Mouse (Mus musculus) erythroid progenitor cell, adult 5-6 weeks (primary cell): ENCODE results near the gene H2afx. TPM values are rescaled to one million over a fixed set of nuclear protein-coding genes. Genes with fewer than 3 reads are reported as not detected.
"Not testable (repeated sequence)": the region's sequence is repeated elsewhere in the genome, so short reads cannot be mapped to it uniquely, and the experiment has no call there.

Experiments used
- ATAC-seq: replicated peaks from 2 replicates; pipeline ENCODE4 v1.8.0; 2016; ENCODE audit warnings: moderate number of reproducible peaks, mild to moderate bottlenecking, moderate TSS enrichment, inconsistent platforms; ENCODE audit not compliant: poor library complexity, low FRiP score, severe bottlenecking
- total RNA-seq, 2 experiments: library from RNA; stranded (forward) in 1 of 2; stranded (reverse) in 1 of 2; fragments of 150-400 nt in 1 of 2; fragments of 186-747, 209-891 nt in 1 of 2; gene quantifications; 2 replicates each; pipeline versions ENCODE4 v1.2.3 to v1.2.4; 2015 to 2017; ENCODE audit warnings: low replicate concordance in 2 of 2

Gene H2afx
- total RNA-seq, 2 experiments from 2014 or later, result 495 to 1,704 TPM

GRCm38 (mm10) chr9:44336513-44336912 lies 2.0 kb downstream of the H2afx start:
- ATAC-seq, result peak; percentile 6

DNA sequence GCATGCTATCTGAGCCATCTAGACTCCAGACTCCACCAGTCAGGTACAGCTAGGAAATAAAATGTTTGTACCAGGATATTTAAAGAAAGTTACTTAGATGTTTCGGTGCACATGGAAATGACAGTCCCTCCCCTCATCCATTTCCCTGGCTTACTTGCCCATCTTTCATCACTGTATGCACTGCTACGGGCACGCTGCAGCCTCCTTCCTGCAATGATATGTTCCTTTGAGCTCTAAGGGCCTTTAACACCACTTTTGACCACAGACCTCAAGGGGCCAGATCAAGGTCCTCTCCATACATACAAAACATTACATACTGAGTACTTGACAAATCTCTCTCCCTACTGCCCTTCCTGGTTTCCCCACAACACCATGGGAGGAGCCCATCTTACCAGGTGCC lies 2.5 kb downstream of the H2afx start:
- ATAC-seq, result peak; percentile 6

DNA sequence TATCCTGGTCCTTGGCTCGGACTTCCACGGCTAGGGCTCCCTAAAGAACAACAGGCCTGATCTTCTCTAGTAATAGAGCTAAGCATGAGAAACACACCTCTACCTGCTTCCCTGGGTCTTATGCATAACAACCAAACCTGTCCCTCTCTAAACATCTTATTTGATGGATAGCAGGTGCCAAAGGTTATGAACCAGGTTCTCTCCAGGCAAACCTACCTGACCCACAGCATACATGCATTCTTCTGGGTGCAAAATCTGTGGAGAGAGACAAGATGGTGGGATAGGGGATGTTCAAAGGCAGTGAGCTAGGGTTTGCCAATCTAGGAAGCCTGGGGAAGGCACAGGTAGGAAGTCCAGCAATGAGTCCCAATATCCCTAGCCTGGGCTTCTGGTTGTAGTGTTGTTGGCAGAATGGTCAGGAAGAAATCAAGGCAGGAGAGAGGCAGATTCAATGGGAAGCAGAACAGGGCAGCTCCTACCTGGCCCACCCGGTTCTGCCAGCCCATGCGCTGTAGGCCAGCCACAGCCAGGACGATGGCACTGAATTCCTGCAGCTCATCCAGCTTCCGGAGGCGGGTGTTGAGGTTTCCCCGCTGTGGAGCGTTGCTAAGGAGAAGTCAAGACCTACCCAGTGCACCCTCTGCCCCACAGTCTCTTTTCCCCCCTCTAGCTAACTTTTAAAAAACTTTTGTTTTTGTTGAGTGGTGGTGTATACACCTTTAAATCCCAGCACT lies 3.1 kb downstream of the H2afx start:
- ATAC-seq, result no peak

- no peak for ATAC-seq
These were observed 4.1 kb downstream of the H2afx start for GRCm38 (mm10) chr9:44338574-44338973.

- no peak for ATAC-seq
These were observed 7.0 kb downstream of the H2afx start for GRCm38 (mm10) chr9:44341487-44341886.

DNA sequence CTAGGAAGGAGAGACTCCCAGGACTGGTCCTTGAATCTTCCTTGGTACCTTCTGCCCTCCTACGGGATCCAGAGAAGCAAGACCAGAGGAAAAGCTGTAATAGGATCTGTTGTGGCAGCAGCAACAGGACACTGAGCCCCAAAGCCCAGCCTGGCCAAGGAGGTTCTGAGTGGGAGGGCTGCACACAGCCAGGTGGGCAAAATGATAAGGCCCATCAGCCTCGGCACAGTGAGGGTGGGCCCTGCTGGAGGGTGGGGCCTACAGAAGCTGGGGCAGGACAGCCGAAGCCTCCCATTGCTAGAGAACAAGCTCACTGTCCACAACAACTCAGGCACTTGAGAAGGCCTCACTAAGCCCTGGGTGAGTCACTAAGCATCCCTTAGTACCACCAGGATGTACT lies 7.7 kb downstream of the H2afx start:
- ATAC-seq, result peak; percentile 71

DNA sequence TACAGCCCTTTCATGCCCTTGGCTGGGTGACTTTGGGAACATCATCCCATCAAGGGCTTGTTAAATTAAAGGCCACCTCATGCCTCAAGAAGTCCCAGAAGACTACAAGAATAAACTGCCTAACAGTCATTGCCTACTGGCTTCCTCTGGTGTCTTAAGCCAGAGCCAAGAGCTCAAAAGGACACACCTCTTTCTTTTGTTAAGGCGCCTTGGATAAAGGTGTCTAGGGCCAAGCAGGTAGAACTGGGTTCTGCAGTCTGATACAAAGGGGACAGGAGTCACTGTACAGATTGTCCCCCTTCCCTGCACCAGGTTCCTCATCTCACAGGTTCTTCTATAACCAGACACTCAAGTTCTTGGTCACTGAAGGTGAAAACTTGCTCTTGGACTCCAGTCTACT lies 8.1 kb downstream of the H2afx start:
- ATAC-seq, result peak; percentile 3; the same call in 1 of the 2 replicates

DNA sequence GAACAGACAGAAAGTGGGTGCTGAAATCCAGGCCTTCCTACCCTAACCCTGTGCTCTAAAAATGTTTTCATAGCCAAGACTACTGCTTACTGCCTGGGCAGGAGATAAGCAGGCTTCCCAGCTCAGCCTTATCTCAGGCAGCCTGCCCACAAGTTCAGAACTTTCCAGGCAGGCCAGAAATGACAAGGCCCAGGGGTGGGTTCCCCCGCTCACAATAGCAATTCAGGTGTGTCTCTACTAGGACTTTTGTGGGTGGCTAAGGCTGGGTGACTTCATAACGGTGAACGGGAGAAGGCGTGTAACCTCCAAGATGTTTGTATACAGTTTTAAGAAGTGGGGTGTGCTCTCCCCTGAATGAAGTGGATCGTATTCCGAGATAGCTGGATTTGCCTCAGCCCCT lies 8.8 kb downstream of the H2afx start:
- ATAC-seq, result peak; percentile 64

DNA sequence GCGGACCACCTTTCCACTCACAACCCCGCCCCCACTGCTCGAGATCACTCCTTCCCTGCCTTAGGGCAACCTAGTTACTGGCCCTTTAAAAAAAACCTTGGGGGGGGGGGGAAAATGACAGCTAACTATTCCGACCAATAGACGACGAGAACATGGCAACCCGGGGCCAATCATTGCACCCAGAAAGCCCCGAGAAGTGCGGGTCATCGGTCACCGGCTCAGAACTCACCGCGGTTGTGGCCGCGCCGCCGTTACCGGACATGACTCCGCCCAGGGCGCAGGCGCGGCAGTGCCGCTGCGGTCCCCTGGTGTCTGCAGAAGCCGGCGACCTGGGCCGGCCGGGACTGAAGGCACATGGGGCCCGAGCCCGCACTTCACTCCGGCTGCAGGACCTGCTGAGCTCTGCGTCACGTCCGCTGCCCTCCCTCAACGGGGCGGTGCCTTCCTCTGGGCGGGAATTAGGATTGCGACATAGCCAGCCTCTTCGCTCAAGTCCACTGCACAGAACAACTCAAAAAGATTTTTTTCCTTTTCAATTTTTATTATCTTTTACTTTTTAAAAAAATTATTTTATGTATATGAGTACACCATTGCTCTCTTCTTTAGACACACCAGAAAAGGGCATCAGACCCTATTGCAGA lies 9.4 kb downstream of the H2afx start, which contains the start of gene Hmbs:
Gene Hmbs, minus strand, starts transcription at position 448 of the 641 bp plus-strand sequence.
- peak; percentile 67 for ATAC-seq

DNA sequence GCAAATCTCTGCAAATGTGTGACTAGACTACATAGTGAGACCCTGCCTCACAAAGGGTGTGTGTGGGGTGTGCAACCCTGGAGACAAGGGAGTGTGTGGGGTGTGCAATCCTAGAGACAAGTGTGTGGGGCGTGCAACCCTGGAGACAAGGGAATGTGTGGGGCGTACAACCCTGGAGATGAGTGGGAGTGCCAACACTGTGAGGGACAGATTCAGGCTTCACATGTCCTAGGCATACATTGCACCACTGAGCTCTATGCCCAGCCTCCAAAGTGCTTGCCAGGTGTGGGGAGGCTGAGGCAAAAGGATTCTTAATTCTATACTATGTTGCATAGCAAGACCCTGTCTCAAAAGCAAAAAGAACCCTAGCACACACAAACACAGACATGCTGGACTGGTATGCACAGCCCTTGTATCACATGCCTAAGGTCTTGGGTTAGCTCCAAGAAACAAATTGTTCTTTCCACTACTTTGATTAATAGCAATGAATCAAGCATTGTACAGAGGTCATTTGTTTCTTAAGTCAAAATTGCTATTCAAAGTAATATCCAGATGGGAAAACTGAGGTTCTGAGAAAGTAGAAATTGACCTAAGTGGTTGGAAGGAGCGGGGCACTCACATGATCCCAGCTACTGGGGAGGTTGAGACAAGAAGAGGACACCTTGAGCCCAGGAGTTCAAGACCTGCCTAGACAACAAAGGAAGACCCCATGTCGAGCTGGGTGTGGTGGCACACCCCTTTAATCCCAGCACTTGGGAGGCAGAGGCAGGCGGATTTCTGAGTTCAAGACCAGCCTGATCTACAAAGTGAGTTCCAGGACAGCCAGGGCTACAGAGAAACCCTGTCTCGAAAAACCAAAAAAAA lies 11.3 kb downstream of the H2afx start:
- ATAC-seq, result no peak

- ATAC-seq, result no peak
These were observed 12.7 kb downstream of the H2afx start for GRCm38 (mm10) chr9:44347166-44347565.

- ATAC-seq, result no peak
These were observed 13.1 kb downstream of the H2afx start for GRCm38 (mm10) chr9:44347621-44348020.

DNA sequence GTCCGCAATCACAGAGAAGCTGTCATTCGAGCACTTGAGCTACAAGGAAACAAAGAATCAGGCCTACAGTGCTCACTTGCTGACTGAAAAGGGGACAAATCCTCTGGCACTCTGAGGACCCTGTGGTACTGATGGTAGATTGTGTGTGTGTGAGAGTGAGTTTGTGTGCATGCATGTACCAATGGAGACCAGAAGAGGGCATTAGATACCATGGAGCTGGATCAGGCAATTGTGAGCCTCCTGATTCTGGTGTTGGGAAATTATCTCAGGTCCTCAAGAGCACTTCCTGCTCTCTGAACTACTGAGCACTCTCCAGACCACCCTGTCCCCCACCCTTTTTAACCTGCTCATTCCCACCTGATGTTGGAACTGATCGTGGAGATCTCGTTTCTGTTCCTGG lies 14.1 kb downstream of the H2afx start:
- no peak for ATAC-seq

DNA sequence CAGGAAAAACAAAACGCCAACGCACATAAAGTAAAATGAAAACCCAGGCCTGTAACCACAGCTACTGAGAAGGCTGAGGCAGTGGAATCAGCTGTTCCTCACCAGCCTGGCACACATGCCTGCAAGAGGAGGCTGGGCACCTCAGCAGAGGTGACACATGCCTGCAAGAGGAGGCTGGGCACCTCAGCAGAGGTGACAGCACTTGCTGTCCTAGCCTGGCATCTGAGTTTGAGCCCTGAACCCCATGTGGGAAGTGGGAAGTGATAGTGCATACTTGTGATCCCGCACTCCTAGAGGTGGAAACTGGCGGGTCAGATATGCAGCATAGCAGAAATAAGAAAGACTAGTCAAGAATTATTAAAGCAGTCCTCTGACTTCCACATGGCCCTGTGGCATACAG lies 16.9 kb downstream of the H2afx start:
- no peak for ATAC-seq

DNA sequence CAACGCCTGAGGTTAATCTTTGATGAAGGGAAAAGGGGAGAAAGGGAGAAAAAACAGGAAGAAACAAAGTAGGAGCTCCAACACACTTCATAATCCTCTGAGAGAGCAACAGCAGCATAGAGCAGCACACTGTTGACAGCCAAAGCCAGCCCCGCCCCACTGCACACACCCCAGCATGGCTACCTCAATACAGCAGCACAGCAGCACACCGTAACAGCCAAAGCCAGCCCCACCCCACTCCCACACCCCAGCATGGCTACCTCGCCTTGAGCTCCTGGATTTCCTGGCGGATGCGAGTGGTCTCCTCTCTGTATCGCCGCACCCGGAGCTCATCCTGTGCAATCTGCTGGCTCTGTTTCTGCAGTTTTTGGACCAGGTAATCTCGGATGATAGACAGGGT lies 17.8 kb downstream of the H2afx start:
- ATAC-seq, result peak; percentile 59

- ATAC-seq, result no peak
These were observed 18.6 kb downstream of the H2afx start for GRCm38 (mm10) chr9:44353142-44353541.

DNA sequence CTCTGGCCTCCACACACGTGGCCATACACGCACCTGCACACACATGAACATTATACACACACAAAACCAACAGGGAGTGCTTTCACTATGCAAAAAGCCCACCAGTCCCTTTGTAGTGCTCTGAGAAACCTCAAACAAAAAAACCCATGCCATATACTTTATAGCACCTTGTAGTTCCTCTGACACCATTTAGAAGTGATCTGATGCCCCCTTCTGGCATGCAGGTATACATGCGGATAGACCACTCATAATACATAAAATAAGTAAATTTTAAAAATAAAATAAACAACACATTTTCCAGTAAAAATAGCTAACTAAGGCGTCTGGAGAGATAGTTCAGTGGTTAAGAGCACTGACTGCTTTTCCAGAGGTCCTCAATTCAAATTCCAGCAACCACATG lies 22.7 kb downstream of the H2afx start:
- ATAC-seq, result peak; percentile 60

DNA sequence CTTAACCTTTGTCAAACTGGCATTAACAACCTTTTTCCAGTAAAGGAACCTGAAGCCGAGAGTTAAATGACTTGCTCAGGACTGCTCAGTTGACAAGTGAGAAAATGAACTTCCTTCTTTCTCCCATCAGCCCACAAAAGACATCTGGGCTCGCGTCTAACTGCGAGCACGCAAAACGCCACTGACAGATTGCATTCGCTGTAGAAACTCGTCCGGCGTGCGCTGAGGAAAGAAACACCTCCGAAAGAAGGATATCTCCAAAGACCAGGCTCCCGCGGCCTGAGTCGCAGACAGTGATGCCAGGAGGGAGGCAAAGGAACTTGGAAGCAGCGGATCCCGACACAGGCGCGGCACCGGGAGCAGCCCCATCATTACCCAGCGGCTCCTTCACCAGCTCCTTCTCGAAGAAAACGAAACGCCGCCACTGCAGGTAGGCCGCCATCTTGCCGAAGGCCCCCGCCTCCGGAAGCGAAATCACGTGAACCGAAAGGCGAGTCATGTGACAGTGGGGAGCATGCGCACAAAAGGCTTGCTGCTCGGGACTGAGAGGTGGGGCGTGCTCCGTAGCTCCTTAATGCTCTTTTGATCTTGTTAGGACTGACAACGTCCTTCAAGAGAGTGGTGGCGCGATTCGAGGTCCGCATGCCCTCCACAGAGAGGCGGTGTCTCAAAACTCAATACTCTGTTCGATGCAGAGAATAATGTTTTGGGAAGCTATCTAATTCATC lies 26.9 kb downstream of the H2afx start, which contains the start of gene Vps11:
Gene Vps11, minus strand, starts transcription at position 481 of the 728 bp plus-strand sequence.
- ATAC-seq, result peak; percentile 94

DNA sequence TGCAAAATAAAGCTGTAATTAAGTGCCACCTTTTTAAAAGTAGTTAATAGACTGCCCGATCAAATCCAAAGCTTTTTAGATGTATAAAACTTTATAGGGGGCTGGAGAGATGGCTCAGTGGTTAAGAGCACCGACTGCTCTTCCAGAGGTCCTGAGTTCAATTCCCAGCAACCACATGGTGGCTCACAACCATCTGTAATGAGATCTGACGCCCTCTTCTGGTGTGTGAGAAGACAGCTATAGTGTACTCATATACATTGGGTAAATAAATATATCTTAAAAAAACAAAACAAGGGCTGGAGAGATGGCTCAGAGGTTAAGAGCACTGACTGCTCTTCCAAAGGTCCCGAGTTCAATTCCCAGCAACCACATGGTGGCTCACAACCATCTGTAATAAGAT lies 27.4 kb downstream of the H2afx start:
- ATAC-seq, result not testable (repeated sequence)

DNA sequence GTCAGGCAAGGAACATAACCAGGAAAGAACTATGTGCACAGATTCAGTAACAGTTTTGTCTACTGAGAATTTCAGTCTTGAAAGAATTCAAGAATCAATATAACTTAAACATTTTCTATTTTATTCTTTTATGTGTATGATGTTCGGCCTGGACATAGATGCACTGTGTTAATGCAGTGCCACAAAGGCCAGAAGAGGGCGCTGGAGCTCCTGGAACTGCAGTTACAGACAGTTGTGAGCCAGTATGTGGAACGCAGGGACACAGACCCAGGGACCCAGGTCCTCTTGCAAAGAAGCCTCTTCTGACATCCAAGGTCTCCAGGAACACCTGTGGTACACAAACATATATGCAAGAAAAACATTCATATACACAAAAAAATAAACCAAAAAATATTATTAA lies 30.0 kb downstream of the H2afx start:
- ATAC-seq, result no peak
